Comparison of ENCODE assay signal across 1 mouse cellular context in the genomic region with DNA sequence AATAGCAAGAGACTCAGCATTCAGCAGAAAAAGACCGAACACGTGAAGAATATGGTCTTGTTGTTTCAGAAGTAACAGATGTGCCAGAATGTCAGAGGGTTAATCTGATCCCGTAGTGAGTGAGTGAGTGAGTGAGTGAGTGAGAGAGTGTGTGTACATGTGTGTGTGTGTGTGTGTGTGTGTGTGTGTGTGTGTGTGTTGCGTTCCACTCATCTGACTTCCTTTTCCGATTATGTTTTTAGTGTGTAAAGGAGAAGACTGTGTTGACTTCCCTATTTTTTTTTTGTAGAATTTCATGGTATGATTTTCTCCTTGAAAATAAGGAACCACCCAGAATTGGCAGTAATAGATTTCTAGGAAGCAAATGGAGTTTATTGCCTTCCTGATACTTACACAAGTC.
TF ChIP-seq lines count a peak whose summit lies in the region.

No protein-coding gene starts in this region.

TF ChIP-seq in MEL, 35 proteins besides CTCF, POLR2A, EP300 and RAD21 (continued from another document):
- no peak for TF ChIP-seq UBTF (IDR thresholded peaks at IDR 0.05; ENCODE audit: borderline replicate concordance, insufficient read depth, low read depth, low read length)
- no peak for TF ChIP-seq USF2 (IDR thresholded peaks at IDR 0.05; ENCODE audit: borderline replicate concordance in 1 of 2, insufficient read depth in 1 of 2, low read depth in 1 of 2, low read length in 2 of 2)
- TF ChIP-seq MYC (IDR thresholded peaks at IDR 0.05; ENCODE audit: low read depth, low read length): peak; percentile 36; the same call in 1 of the 2 replicates
- TF ChIP-seq MAZ (IDR thresholded peaks at IDR 0.05; ENCODE audit: low read depth, low read length): no peak
- TF ChIP-seq TBP (IDR thresholded peaks at IDR 0.05; ENCODE audit: low read depth, low read length): no peak
- no peak for TF ChIP-seq MYB (IDR thresholded peaks at IDR 0.05; ENCODE audit: low read depth, low read length)
- TF ChIP-seq MXI1 (IDR thresholded peaks at IDR 0.05; ENCODE audit: low read depth, low read length): peak; percentile 66
- no peak for TF ChIP-seq NRF1 (IDR thresholded peaks at IDR 0.05; ENCODE audit: insufficient read depth, low read depth, low read length, poor library complexity, severe bottlenecking)
- no peak for TF ChIP-seq MAFK (IDR thresholded peaks at IDR 0.05; ENCODE audit: borderline replicate concordance, low read depth, low read length)
- TF ChIP-seq NELFE (IDR thresholded peaks at IDR 0.05; ENCODE audit: low read depth, low read length): no peak
- TF ChIP-seq E2F4 (IDR thresholded peaks at IDR 0.05; ENCODE audit: borderline replicate concordance, low read depth, low read length): no peak
- peak; percentile 9; the same call in 1 of the 2 replicates for TF ChIP-seq GATA1 (IDR thresholded peaks at IDR 0.05; ENCODE audit: low read depth, low read length)
- no peak for TF ChIP-seq TCF12 (IDR thresholded peaks at IDR 0.05; ENCODE audit: low read depth, low read length)
- TF ChIP-seq JUND (IDR thresholded peaks at IDR 0.05; ENCODE audit: low read depth, low read length): no peak
- TF ChIP-seq HCFC1 (IDR thresholded peaks at IDR 0.05; ENCODE audit: low read depth, low read length): peak; percentile 38; the same call in 1 of the 2 replicates
- TF ChIP-seq GABPA (IDR thresholded peaks at IDR 0.05; ENCODE audit: low read depth, low read length): no peak
- no peak for TF ChIP-seq ZNF384 (IDR thresholded peaks at IDR 0.05; ENCODE audit: low read depth, low read length)
- TF ChIP-seq POLR2AphosphoS2 (IDR thresholded peaks at IDR 0.05; ENCODE audit: low read length): no peak
- TF ChIP-seq ELF1 (IDR thresholded peaks at IDR 0.05; ENCODE audit: low read depth, low read length): no peak
- no peak for TF ChIP-seq CHD1 (IDR thresholded peaks at IDR 0.05; ENCODE audit: low read depth, low read length)
- no peak for TF ChIP-seq ZC3H11A (IDR thresholded peaks at IDR 0.05; ENCODE audit: low read depth, low read length)
- no peak for TF ChIP-seq POLR2AphosphoS5 (IDR thresholded peaks at IDR 0.05; ENCODE audit: borderline replicate concordance, low read depth, low read length)
- TF ChIP-seq BHLHE40 (IDR thresholded peaks at IDR 0.05; ENCODE audit: borderline replicate concordance, low read depth, low read length): no peak
- TF ChIP-seq SIN3A (IDR thresholded peaks at IDR 0.05; ENCODE audit: low read length): no peak; the same call in none of the 2 replicates
- TF ChIP-seq ZMIZ1 (IDR thresholded peaks at IDR 0.05; ENCODE audit: low read depth, low read length): no peak
- TF ChIP-seq MAX (IDR thresholded peaks at IDR 0.05; ENCODE audit: low read length): peak; percentile 26; the same call in 1 of the 2 replicates
- peak; percentile 61 for TF ChIP-seq ETS1 (IDR thresholded peaks at IDR 0.05; ENCODE audit: low read depth, low read length)
TF ChIP-seq in MEL: peak in this region for 8.
